Mouse (Mus musculus): ENCODE results near the gene Pitpnc1. TPM values are rescaled to one million over a fixed set of nuclear protein-coding genes. Genes with fewer than 3 reads are reported as not detected.

The Pitpnc1 gene
- polyA plus RNA-seq, 1 experiment from 2014 or later: 14.0 TPM

DNA sequence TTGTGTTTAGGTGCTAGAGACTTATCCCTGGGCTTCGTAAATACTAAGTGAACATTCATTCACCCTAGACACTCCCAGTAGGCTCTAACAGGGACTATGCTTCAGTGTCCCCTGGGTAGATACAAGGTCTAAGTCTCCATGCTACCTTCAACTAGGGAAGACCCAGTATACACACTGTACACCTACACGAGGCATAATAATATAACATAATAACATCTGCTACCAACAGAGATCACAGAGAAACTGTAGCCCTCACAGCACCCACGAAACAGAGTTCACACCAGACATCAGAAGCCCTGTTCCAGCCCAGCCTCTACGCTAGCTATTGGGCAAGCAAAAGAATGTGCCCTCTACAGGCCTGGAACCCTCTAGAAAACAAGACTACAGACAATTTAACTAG, 5.5 kb downstream of the Pitpnc1 start:
- no peaks in the 10 kb centered on the region for H3K36me3 ChIP-seq
- H3K27ac ChIP-seq: no peak overlapping the region
- peaks cover 12% of the 10 kb centered on the region for H3K4me1 ChIP-seq
- H3K27me3 ChIP-seq (replicated peaks): no peaks in the 10 kb centered on the region
- H3K4me3 ChIP-seq (replicated peaks): no peak overlapping the region
- H3K9me3 ChIP-seq: no peaks in the 10 kb centered on the region
- no peak overlapping the region for H3K4me2 ChIP-seq
- WGBS: 92% methylated on average over 4 of the region's 4 CpGs
- no peak for ATAC-seq (ENCODE audit: insufficient read depth, low FRiP score, low read depth)
- H3K9ac ChIP-seq: no peak overlapping the region

DNA sequence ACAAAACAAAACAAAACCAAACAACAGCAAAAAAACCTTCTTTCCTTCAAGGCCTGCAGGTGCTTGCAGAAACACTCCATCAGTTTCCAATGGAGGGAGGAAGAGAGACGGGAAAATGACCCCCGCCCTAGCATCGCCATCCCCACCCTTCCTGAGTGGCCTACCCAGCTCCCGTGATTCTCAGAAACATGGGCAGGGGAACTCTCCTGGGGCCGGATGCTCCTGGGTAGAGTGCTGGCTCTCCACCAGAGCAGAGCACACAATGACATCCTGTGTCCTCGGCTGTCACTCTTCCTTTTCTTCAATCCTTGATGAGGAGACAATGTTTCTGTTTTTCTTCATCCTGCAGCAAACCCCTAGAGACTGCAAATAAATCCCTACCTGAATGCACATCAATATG, 6.4 kb downstream of the Pitpnc1 start:
- Histone ChIP-seq H3K27me3 (replicated peaks) (no peaks in the 10 kb centered on the region), H3K4me3 (replicated peaks) (no peak overlapping the region), H3K9me3 (no peaks in the 10 kb centered on the region), H3K4me1 (peaks cover 12% of the 10 kb centered on the region), H3K27ac (no peak overlapping the region), H3K36me3 (no peaks in the 10 kb centered on the region), H3K9ac (no peak overlapping the region), H3K4me2 (no peak overlapping the region)
- ATAC-seq (ENCODE audit: insufficient read depth, low FRiP score, low read depth): no peak
- 69% methylated on average over 6 of the region's 6 CpGs for whole genome bisulfite sequencing

DNA sequence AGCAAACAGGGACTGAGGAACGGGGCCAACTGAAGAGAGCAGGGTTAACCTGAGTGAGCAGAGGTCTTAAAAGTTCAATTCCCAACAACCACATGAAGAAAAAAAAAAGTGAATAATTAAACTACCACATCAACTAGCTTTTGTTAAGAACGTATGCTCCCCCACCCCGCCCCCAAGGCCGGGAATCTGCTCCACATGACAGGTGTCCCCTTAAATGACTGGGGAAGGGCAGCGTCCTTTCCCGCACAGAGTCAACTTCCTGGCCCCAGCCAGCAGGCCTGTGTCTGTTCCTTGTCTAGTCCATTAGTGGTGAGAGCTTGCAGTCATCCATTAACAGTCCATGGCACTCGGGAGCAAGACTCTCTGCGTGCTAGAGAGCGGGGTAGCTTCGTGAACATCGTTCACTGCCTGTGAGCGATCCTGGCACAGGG, 7.2 kb downstream of the Pitpnc1 start:
- 62% methylated on average over 12 of the region's 12 CpGs for WGBS
- no peak overlapping the region for H3K27ac ChIP-seq
- peaks cover 9% of the 10 kb centered on the region for H3K4me1 ChIP-seq
- H3K4me2 ChIP-seq: no peak overlapping the region
- no peaks in the 10 kb centered on the region for H3K27me3 ChIP-seq (replicated peaks)
- H3K9me3 ChIP-seq: no peaks in the 10 kb centered on the region
- no peak overlapping the region for H3K9ac ChIP-seq
- H3K4me3 ChIP-seq (replicated peaks): no peak overlapping the region
- ATAC-seq (ENCODE audit: insufficient read depth, low FRiP score, low read depth): no peak
- H3K36me3 ChIP-seq: no peaks in the 10 kb centered on the region

DNA sequence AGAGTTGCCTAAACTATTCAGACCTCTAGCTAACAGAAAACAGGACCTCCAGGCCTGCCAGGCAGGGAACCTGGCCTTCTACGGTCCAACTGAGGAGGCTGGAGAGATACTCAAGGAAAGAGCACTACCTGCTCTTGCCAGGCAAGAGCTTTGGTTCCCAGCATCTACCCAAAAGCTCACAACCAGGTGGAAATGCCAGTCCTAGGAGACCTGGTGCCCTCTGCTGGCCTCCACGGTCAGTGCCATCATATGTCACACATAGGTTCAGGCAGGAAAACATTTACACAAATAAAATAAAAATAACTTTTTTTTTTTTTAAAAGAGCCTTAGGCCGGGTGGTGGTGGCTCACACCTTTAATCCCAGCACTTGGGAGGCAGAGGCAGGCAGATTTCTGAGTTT, 8.0 kb downstream of the Pitpnc1 start:
- Histone ChIP-seq H3K9me3 (no peaks in the 10 kb centered on the region), H3K4me3 (replicated peaks) (no peak overlapping the region), H3K9ac (no peak overlapping the region), H3K36me3 (no peaks in the 10 kb centered on the region), H3K27ac (no peak overlapping the region), H3K4me2 (no peak overlapping the region), H3K4me1 (0 out of 2 replicates have a peak, but pooled peaks cover 6% of the 10 kb centered on the region), H3K27me3 (replicated peaks) (no peaks in the 10 kb centered on the region)
- ATAC-seq (ENCODE audit: insufficient read depth, low FRiP score, low read depth): no peak
- WGBS: 96% methylated on average over 3 of the region's 3 CpGs

DNA sequence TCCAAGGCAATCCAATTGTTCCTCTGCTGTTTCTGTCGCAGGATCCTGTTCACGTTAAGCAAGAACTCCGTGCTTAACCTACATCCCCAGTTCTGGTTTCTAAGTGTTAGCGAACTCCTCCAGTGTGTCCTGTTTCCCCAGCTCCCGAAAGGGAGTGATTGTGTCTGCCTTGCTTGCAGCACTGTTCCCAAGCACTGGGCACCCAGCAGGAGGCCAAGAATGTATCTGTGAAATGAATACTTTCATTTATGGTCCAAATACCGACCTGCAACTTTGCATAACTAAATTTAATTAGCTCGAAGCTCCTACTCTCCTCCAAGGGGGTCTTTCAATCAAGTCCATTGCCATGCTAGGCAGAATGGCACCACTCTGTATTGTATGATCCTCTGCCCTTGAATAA, 10.7 kb downstream of the Pitpnc1 start:
- Histone ChIP-seq H3K9ac (no peak overlapping the region), H3K9me3 (no peaks in the 10 kb centered on the region), H3K4me2 (no peak overlapping the region), H3K4me1 (0 out of 2 replicates have a peak, but pooled peaks cover 6% of the 10 kb centered on the region), H3K4me3 (replicated peaks) (no peak overlapping the region), H3K27ac (no peak overlapping the region), H3K36me3 (no peaks in the 10 kb centered on the region), H3K27me3 (replicated peaks) (no peaks in the 10 kb centered on the region)
- WGBS: 87% methylated on average over 7 of the region's 7 CpGs
- no peak for ATAC-seq (ENCODE audit: insufficient read depth, low FRiP score, low read depth)

DNA sequence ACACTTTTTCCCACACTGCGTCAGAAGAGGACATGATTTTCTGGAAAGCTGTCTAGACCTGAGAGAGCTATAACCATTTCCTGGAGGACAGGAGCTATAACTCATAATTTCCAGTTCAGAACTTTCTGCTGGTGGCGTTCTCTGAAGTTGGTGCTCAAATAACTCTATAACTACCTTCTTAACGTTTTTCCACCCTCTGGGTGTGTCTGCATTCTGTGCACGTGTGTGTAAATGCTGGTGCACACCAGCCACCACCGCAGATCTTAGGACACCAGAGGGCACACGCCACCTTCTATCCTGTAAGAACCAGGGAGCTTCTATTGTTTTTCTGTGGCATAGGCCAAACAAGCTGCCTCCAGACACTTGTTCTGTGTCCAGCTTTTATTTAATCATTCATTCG, 11.5 kb downstream of the Pitpnc1 start:
- ATAC-seq (ENCODE audit: insufficient read depth, low FRiP score, low read depth): no peak
- Histone ChIP-seq H3K27me3 (replicated peaks) (no peaks in the 10 kb centered on the region), H3K9me3 (no peaks in the 10 kb centered on the region), H3K4me1 (0 out of 2 replicates have a peak, but pooled peaks cover 9% of the 10 kb centered on the region), H3K27ac (no peak overlapping the region), H3K4me3 (replicated peaks) (no peak overlapping the region), H3K4me2 (no peak overlapping the region), H3K36me3 (no peaks in the 10 kb centered on the region), H3K9ac (no peak overlapping the region)
- 79% methylated on average over 7 of the region's 7 CpGs for WGBS

DNA sequence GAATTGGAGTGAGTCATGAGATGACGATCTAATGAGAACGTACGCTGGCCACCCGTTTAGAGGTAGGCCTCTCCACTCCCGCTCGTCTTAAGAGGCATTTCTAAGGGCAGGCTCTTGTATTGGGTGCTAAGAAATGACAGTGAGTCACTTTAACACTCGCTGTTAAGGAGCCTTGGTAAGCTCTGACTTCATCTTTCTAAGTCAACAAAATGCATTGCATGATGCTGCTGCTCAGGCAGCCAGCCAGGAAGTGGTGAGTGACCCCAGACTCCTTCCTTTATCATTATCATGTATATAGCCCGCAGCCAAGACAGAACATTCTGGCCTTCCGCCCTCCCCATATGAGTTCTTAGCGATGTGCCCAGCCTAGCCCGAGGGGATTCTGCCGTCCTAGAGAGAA, 12.2 kb downstream of the Pitpnc1 start:
- H3K27ac ChIP-seq: no peak overlapping the region
- H3K4me3 ChIP-seq (replicated peaks): no peak overlapping the region
- no peaks in the 10 kb centered on the region for H3K27me3 ChIP-seq (replicated peaks)
- H3K36me3 ChIP-seq: no peaks in the 10 kb centered on the region
- ATAC-seq (ENCODE audit: insufficient read depth, low FRiP score, low read depth): no peak; the same call in 1 of the 2 replicates
- H3K9ac ChIP-seq: no peak overlapping the region
- H3K4me2 ChIP-seq: no peak overlapping the region
- H3K4me1 ChIP-seq: 0 out of 2 replicates have a peak, but pooled peaks cover 9% of the 10 kb centered on the region
- 66% methylated on average over 12 of the region's 12 CpGs for WGBS
- no peaks in the 10 kb centered on the region for H3K9me3 ChIP-seq

DNA sequence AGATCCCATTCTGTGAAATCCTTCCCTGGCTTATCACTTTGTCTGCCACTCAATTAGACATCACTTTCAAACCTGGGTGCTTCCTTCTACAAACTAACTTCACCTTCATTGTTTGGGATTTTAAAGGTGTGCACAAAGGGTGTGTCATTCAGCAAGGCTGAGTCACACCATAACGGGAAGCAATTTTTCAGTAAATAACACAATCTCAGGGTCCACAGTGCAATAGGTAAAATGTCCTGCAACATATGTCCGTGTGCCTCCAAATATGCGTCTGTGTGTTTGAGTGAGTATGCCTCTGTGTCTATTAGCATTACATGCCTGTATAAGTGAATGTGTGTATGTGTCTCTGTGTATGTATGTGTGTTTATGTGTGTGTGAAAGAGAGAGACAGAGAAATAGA, 13.2 kb downstream of the Pitpnc1 start:
- Histone ChIP-seq H3K27ac (no peak overlapping the region), H3K27me3 (replicated peaks) (no peaks in the 10 kb centered on the region), H3K36me3 (no peaks in the 10 kb centered on the region), H3K9me3 (no peaks in the 10 kb centered on the region), H3K9ac (no peak overlapping the region), H3K4me3 (replicated peaks) (no peak overlapping the region), H3K4me1 (0 out of 2 replicates have a peak, but pooled peaks cover 9% of the 10 kb centered on the region), H3K4me2 (no peak overlapping the region)
- ATAC-seq (ENCODE audit: insufficient read depth, low FRiP score, low read depth): no peak
- WGBS: 79% methylated on average over 3 of the region's 3 CpGs

DNA sequence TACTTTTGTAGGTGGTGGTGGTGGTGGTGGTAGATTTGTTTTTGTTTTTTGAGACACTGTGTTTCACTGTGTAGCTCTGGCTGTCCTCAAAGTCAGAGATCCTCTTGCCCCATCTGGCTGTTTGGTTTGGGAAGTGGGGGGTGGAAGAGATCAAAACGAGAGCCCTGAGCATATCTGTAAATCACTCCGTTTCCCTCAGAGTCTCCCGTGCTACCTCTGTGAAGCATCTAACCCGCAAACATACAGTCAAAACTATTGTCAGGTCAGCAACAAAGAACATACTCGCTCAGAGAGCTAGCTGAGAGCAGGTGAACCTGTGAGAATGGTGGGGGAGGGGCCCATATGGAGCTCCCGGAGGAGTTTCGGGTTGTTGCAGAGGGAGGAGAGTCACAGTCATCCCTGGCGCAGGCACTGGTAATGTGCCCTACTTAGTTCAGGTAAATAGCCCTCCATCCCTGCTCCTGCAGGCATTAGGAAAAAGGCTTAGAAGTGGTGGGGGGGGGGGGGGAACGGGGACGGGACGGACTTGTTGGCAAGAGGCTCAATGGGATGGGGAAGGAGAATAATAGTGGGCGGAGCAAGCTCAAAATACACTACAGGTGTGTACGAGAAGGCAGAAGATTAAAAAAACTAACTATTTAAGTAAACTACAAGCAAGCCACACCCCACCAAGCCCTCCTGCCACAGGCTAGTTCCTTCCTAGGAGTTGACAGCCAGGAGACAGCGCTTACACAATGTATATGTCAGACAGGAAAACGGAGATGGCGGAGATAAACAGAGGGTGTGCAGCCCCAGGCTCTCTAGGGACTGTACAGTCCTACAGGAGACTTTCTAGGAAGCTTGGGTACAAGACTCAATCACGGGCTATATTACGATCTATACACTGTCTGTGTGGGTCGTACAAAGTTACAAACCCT, 15.7 kb downstream of the Pitpnc1 start:
- Histone ChIP-seq H3K36me3 (no peaks in the 10 kb centered on the region), H3K4me1 (0 out of 2 replicates have a peak, but pooled peaks cover 9% of the 10 kb centered on the region), H3K9me3 (no peaks in the 10 kb centered on the region), H3K4me2 (peak overlapping the region; percentile 34), H3K4me3 (replicated peaks) (peak overlapping the region; percentile 10; the same call in 1 of the 2 replicates), H3K9ac (no peak overlapping the region), H3K27me3 (replicated peaks) (no peaks in the 10 kb centered on the region), H3K27ac (no peak overlapping the region)
- no peak for ATAC-seq (ENCODE audit: insufficient read depth, low FRiP score, low read depth)
- WGBS: 38% methylated on average over 19 of the region's 19 CpGs

DNA sequence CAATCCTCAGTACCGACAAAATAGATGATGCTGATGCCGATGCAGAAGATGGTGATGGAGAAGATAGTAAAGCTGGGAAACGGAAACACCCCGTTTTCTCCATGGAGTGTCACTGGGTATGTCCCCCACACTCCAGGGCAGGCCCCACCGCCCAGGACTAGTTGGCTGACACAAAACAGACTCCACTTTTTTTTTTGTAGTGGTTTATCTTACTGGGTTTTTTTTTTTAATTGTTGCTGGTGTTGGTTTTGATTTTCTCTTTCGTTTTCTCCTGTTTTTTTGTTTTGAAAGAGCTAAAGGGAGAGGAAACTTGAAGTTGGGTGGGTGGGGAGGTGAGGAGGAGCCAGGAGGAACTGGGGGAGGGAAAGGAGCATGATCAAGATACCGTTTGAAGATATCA, 18.4 kb downstream of the Pitpnc1 start:
- ATAC-seq (ENCODE audit: insufficient read depth, low FRiP score, low read depth): no peak
- Histone ChIP-seq H3K27me3 (replicated peaks) (no peaks in the 10 kb centered on the region), H3K9me3 (no peaks in the 10 kb centered on the region), H3K4me3 (replicated peaks) (no peak overlapping the region), H3K4me2 (no peak overlapping the region), H3K36me3 (no peaks in the 10 kb centered on the region), H3K27ac (no peak overlapping the region), H3K4me1 (0 out of 2 replicates have a peak, but pooled peaks cover 16% of the 10 kb centered on the region), H3K9ac (no peak overlapping the region)
- 85% methylated on average over 7 of the region's 7 CpGs for WGBS

DNA sequence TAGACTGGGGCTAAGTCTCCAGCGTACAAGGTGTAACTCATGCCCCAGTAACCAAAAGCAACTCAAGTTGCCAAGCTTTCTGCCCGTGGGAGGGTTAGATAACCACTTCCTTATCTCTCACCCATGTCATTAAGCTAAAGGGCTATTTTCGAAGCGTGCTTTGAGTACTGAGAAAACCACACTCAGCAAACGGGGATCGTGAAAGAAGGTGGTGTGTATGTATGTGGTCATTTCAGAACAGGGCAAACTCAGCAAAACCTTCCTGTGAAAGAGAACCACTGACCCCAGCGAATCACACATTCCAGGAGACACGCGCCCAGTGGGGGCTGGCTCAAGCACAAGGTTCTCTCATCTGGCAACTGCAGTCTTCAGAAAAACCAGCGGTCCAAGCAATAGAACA, 19.4 kb downstream of the Pitpnc1 start:
- 0 out of 2 replicates have a peak, but pooled peaks cover 18% of the 10 kb centered on the region for H3K4me1 ChIP-seq
- H3K27me3 ChIP-seq (replicated peaks): no peaks in the 10 kb centered on the region
- H3K27ac ChIP-seq: no peak overlapping the region
- WGBS: 59% methylated on average over 10 of the region's 10 CpGs
- H3K4me2 ChIP-seq: no peak overlapping the region
- no peaks in the 10 kb centered on the region for H3K9me3 ChIP-seq
- H3K36me3 ChIP-seq: no peaks in the 10 kb centered on the region
- H3K4me3 ChIP-seq (replicated peaks): no peak overlapping the region
- peak; percentile 65; the same call in 1 of the 2 replicates for ATAC-seq (ENCODE audit: insufficient read depth, low FRiP score, low read depth)
- H3K9ac ChIP-seq: no peak overlapping the region

DNA sequence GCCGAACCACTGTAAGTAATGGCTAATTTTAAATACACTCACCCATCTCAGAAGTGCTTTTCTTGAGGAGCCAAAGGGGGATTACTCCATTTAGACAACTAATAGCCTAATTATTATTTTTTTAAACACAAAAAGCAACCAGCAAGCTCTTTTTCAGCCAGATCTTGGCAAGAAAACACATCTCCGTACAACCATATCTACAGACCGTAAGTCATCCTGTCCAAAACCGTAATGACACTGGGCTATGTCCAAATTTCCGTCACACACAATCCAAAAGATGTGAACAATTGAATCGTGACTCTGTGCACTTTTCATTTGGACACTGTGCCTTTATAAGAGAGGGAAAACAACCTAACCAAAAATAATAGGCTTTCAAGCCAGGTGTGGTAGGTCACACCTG, 20.4 kb downstream of the Pitpnc1 start:
- ATAC-seq (ENCODE audit: insufficient read depth, low FRiP score, low read depth): no peak
- H3K9me3 ChIP-seq: no peaks in the 10 kb centered on the region
- 0 out of 2 replicates have a peak, but pooled peaks cover 15% of the 10 kb centered on the region for H3K4me1 ChIP-seq
- no peak overlapping the region for H3K4me2 ChIP-seq
- no peak overlapping the region for H3K4me3 ChIP-seq (replicated peaks)
- H3K27ac ChIP-seq: no peak overlapping the region
- H3K9ac ChIP-seq: no peak overlapping the region
- no peaks in the 10 kb centered on the region for H3K36me3 ChIP-seq
- 49% methylated on average over 6 of the region's 6 CpGs for WGBS
- H3K27me3 ChIP-seq (replicated peaks): no peaks in the 10 kb centered on the region

All from stomach, embryonic 15.5 days (tissue).